Mouse (Mus musculus): ENCODE data around the gene Stk40.
"Not testable (repeated sequence)": the region's sequence is repeated elsewhere in the genome, so short reads cannot be mapped to it uniquely, and the experiment has no call there.

Gene Stk40

DNA sequence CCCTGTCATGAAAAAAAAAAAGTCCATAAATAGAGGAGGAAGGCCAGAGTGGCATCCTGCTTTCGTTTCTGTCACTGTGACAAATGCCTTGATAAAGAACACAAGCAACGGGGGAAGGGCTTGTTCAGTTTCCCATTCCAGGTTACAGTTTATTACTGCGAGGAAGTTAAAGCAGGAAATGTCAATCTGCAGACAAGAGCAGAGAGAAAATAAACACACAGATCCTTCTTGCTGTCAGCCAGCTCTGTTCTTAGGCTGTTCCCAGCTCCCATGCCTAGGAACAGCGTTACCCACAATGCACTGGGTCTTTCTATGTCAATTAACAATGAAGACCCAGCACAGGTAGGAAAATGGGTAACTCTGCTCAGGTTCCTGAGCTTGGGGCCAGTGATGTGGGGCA lies 51.4 kb downstream of the Stk40 start:
- no peak for DNase-seq (ENCODE audit: low read depth in 1 of 2, low spot score in 2 of 2)

DNA sequence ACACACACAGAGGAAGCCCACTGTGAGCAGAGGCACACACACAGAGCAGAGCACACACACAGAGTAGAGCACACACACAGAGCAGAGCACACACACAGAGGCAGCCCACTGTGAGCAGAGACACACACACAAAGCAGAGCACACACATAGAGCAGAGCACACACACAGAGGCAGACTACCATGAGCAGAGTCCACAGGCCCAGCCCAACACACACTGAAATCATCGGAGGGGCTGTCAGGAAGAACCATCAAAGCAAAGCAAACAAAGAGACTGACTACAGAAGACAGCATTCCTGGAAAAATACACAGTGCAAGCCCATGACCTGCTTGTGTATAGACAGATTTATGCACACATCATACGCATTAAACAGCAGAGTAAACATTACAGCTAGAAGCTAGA lies 52.1 kb downstream of the Stk40 start:
- no peak for DNase-seq (ENCODE audit: low read depth in 1 of 2, low spot score in 2 of 2)

DNA sequence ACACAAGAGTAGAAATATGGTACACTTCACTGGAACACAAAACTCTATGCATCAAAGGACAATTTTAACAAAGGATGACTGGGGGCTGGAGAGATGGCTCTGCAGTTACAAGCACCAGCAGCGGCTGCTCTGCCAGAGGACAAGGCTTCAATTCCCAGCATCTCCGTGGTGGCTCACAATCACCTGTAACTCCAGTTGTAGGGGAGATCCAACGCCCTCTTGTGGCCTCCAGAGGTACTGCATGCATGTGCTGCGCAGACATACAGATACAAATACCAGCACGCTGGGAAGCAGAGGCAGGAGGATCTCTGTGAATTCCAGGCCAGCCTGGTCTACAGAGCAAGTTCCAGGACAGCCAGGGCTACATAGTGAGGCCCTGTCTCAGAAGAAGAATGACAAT lies 52.9 kb downstream of the Stk40 start:
- DNase-seq (ENCODE audit: low read depth in 1 of 2, low spot score in 2 of 2) = no peak

DNA sequence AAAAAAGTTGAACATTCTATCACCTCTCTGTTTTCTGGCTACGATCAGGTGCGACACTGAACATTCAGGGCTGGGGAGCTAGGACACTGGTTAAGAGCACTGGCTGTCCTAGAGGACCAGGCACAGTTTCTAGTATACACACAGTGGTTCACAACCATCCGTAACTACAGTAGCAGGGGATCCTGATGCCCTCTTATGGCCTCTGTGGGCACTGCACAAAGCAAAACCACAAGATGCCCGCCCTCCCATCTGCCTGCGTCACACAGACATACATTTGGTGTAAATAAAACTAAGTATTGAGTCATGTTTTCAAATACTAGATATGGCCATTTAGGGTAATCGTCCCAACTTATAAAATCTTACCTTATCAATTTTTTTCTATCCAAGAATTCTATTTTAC lies 53.8 kb downstream of the Stk40 start:
- no peak for DNase-seq (ENCODE audit: low read depth in 1 of 2, low spot score in 2 of 2)

DNA sequence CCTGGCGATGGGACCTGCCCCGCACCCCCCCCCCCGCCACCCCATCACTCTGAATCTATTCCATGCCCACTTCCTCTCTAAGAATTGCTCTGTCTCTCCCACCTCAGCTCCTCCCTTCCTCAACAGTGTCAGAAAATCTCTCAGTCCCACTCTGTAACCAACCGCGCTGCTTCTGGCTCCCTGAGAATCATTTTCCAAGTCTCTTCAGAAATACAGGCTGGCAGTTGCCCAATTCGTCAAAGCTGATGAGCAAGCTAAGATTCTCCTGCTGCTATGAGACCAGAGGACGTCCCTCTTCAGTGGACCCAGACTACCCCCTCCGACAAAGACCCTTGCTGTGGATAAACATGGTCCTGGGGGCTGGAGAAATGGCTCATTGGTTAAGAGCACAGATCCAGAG lies 55.7 kb downstream of the Stk40 start:
- no peak for DNase-seq (ENCODE audit: low read depth in 1 of 2, low spot score in 2 of 2)

DNA sequence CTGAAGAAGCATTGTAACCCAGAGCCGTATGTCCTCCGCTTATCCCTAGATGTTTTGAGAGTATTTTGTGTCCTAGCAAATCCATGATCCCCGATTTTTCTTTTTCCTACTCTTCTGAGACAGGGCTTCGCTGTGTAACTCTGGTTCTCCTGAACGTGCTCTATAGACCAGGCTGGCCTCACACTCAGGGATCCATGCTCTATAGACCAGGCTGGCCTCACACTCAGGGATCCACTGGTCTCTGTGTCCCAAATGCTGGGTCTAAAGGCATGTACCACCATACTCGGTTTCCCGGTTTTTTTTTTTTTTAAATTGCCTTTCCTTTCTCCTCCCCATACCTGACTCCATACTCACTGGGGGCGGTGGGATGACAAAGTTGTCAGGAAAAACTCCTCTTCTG lies 57.2 kb downstream of the Stk40 start:
- no peak for DNase-seq (ENCODE audit: low read depth in 1 of 2, low spot score in 2 of 2)

DNA sequence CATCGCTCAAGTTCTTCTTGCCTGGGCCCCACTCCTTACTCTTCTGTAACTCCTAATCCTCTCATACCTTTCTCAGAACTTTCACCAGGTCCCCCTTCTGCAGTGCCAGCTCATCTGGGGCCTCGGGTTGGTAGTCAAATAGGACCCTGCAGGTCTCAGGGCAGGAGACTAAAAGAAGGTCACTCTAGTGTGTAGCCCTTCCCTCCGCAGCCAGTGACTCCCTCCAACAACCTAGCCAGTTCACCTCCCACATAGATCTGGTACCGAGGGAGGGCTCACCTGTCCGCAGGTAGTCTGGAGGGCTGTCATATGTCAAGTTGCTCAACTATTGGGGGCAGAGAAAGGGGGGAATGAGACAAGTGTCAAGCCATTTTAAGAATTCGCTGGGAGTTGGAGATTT lies 57.7 kb downstream of the Stk40 start:
- no peak for DNase-seq (ENCODE audit: low read depth in 1 of 2, low spot score in 2 of 2)

DNA sequence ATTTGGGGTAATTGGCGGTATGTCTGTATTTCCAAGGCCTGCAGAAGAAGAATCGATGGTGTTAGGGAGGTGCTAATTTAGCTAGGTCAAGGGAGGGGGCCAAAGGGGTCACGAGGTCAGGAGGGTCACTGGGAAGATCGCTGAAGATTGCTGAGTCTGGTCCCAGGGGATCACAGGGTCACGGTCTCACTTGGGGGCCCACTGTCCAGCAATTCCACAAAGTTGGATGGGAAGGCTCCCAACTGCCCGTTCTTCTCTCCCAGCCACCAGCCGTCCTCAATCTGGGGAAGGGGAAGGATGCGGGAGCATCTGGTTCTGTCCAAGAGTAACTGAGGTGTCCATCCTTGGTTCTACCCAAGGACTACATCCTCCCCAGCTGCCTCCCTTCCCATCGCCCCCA lies 58.2 kb downstream of the Stk40 start:
- DNase-seq (ENCODE audit: low read depth in 1 of 2, low spot score in 2 of 2) = no peak

DNA sequence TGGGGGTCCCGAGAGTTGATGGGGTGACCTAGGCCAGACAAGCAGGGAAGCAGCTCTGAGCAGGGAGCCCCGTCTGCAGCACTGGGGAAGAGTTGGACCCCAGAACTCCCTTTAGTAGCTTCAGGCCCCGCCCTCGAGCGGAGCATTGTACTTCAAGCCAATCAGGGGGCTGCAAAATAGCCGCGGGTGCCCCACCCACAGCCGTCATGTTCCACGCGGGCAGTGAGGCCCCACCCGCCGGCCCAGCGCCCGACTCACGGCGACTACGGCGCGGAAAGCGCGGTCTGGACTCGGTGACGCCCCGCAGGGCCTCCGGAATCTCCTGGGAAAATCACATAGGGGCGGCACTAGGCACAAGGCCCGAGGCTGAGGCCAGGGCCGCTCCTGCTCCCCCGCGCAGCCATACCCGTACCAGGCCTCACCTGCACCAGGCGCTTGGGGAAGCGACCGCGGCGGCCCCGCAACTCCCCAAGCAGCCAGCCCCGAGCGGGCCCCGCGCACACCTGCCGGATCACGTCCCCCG lies 58.8 kb downstream of the Stk40 start:
- DNase-seq (ENCODE audit: low read depth in 1 of 2, low spot score in 2 of 2) = peak; percentile 34 to 65

DNA sequence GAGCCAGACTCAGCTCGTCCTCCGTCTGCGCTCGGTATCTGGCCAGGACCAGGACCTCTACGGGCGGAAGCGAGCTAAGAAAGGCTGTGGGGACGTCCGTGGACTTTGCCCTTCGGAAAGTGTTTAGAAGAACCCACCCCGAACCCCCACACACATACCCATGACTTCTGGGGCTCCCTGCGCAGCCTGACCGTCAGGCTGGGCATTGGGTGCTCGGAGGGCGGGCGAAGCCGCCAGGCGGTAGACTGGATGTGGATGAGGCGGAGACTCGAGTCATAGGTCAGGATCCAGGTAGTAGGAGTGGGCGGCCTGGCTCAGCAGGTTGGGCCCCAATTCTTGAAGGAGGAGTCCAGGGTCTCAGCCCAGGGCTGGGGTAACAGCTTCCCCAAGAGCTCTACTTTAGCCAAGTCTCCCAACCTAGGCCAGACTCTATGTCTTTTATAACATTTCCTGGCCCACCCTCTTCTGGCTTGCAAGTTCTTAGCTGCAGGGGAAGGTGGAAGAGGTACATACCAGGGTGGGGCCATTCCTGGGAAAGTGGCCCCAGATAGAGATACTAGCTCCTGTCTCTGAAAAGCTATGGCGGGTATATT lies 59.4 kb downstream of the Stk40 start, which contains the start of gene Sh3d21:
Gene Sh3d21, minus strand, starts transcription at position 425 of the 593 bp plus-strand sequence.
- DNase-seq (ENCODE audit: low read depth in 1 of 2, low spot score in 2 of 2) = no peak

DNA sequence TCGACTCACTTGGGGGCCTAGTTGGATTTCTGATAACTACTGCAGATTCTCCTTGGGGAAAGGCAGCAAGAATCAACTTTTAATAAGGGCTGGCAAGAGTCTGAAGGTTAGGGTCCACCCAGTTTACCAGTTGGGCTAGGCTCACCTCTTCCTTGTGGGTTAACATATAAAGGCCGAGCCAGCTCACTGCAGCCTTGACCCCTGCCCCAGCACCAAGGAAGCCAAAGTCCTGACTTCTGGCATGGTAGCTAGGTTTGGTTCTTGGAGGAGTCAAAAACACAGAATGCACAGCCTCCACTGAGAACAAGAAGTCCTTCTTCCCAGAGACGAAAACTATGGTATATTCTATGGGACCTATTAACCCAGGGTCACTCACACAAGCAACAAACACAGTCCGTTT lies 59.9 kb downstream of the Stk40 start:
- no peak for DNase-seq (ENCODE audit: low read depth in 1 of 2, low spot score in 2 of 2)

DNA sequence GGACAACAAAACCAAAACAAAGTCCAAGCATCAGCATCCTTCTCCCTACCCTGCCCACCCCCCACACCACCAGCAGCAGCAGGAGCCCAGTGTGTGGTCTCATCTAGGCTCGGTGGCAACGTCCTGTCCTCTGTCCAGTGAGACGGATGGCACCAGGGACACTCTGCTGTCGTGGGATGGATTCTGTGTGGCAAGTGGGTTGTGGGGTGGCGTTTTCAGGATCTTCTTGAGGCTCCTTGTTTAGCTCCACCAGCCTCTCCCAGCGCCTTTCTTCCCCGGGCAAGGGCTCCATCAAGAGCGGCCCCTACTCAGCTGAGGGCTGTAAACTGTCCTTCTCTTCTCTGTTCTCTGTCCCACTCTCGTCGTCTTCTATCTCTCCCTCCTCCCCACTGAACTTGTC lies 61.3 kb downstream of the Stk40 start:
- DNase-seq (ENCODE audit: low read depth in 1 of 2, low spot score in 2 of 2) = not testable (repeated sequence)

DNA sequence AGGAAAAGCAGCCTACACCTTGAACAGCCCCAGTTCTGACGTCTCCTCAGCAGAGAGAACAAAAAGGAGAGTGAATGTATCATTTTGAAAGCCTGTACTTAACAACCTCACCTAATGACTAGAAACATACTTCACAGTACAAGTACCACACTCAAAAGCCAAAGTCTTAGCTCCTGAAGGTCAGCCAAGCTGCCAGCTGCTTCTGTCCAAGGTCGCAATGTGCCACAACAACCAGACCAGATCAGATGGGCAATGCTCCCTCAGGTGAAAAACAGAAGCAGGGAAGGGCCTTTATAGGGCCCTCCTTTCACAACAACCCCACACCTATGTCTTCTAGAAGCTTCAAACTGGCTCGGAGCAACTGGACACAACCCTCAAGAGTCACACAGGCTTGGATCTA lies 62.3 kb downstream of the Stk40 start:
- DNase-seq (ENCODE audit: low read depth in 1 of 2, low spot score in 2 of 2) = no peak

DNA sequence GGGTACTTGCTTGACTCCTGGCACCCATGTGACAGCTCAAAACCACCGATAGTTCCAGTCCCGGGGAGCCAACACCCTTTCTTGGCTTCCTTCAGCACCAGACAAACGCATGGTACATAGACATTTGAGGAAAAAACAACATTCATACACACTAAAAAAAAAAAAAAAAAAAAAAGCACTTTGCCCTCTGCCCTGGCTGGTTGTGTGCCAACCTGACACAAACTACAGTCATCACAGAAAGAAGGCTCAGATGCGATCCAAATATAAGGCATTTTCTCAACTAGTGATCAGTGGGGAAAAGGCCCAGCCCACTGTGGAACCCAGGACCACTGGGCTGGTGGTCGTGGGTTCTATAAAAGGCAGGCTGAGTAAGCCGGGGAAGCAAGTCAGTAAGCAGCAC lies 65.1 kb downstream of the Stk40 start:
- DNase-seq (ENCODE audit: low read depth in 1 of 2, low spot score in 2 of 2) = no peak

DNA sequence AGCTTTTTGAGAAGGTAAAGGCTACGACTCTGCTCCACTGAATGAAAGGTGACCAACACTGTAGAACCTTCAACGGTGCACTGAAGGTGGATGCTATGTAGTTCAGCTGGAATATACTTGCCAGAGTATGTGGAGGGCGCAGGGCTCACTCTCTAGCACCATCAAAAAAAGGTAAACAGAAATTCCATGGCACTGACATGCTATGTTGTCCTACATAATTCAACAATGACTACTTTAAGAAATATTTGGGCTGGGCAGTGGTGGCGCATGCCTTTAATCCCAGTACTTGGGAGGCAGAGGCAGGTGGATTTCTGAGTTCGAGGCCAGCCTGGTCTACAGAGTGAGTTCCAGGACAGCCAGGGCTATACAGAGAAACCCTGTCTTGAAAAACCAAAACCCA lies 67.0 kb downstream of the Stk40 start:
- DNase-seq (ENCODE audit: low read depth in 1 of 2, low spot score in 2 of 2) = not testable (repeated sequence)

DNA sequence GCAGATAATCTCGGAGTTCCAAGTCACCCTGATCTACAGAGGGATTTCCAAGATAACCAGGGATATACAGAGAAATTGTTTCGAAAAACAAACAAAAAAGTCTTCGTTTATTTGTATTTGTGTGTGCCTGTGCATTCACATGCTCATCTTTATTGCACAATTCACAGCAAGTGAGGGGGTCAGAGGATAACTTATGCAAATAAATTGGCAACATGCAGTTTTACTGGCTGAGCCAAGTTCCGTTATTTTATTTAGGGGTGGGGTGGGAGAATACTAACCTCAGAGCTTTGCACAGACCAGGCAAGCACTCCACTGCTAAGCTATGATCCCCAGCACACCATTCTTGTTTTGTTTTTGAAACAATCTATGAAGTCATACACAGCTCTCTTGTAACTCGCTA lies 70.0 kb downstream of the Stk40 start:
- no peak for DNase-seq (ENCODE audit: low read depth in 1 of 2, low spot score in 2 of 2)

DNA sequence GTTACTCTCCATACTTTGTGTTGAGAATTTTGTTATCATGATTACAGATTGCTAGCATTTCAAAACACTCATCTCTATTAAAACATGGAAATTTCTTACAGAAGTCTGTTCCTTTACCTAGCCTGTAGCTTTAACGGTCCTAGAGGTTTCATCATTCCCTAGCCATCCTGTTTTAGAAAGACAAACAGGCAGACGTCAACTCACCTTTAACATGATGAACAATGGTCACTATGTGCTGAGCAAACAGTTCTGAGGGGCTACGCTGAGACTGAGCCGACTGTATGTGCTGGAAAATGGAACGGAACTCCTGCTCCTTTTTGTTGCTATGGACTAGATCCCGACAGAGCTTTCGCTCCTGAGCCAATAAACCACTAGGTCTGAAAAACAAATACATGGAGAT lies 72.2 kb downstream of the Stk40 start:
- not testable (repeated sequence) for DNase-seq (ENCODE audit: low read depth in 1 of 2, low spot score in 2 of 2)

DNA sequence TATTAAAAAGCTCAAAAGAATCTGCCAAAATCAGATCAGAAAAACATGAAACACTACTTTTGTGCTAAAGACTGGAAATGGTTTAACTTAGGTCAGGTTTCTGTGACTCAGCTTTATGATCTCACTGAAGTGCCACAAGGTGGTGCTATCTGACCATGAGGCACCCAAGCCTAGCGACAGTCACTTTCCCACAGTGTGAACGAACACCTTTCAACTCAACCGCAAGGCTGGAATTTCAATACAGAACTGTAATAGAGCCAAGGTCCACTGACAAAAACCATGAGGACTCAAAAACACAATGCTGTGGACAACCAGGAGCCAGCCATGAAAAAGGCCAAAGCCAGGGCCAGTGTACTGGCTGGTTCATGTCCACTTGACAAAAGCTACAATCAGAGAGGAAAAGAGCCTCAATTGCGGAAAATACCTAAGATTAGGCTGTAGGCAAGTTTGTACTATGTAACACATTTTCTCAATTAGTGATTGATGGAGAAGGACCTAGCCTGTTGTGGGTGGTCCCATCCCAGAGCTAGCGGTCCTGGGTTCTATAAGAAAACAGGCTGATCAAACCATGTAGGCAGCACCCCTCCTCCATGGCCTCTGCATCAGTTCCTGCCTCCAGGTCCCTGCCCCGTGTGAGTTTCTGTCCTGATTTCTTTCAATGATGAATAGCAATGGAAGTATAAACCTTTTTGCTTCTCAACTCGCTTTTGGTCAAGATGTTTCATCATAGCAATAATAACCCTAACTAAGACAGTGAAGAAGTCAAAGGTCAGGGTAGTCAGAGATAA lies 77.6 kb downstream of the Stk40 start:
- no peak for DNase-seq (ENCODE audit: low read depth in 1 of 2, low spot score in 2 of 2)

DNA sequence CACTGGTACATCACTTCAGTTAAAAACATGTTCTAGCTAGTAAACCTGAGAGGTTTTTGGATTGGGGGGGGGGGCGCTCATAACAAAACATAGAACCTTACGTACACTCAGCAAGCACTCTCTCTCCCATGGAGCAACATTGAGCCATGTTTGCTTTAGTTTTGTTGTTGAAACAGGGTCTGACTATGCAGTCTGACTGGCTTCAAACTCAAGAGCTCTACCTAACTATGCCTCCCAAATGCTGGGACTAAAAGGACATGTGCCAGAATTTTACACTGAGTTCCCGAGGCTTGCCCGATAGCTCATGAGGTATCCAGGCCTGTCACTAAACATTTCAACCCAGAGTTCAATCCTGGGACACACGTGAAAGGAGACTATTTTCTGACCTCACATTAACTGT lies 79.3 kb downstream of the Stk40 start:
- DNase-seq (ENCODE audit: low read depth in 1 of 2, low spot score in 2 of 2) = no peak

DNA sequence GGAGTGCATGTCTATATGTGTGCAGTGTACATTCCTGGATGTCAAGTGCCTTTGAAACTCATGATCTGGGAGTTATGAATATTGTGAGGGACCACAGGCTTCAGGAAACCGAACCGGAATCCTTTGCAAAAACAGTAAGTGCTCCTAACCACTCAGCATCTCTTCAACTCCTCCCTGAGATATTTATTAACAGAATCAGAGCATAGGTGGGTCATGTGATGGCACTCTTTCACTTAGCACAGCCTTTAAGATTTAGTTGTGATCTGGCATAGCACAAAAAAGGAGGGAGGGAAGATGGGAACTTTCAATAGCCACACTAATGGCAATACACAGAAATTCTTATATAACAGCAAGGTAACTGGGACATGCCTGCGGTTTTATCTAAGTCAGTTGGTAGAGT lies 83.3 kb downstream of the Stk40 start:
- no peak for DNase-seq (ENCODE audit: low read depth in 1 of 2, low spot score in 2 of 2)
